Mouse (Mus musculus): ENCODE measurements around the gene Ankrd13d. TPM values are rescaled to one million over a fixed set of nuclear protein-coding genes. Genes with fewer than 3 reads are reported as not detected.

The Ankrd13d gene
- polyA plus RNA-seq, 1 experiment: 18.6 TPM

DNA sequence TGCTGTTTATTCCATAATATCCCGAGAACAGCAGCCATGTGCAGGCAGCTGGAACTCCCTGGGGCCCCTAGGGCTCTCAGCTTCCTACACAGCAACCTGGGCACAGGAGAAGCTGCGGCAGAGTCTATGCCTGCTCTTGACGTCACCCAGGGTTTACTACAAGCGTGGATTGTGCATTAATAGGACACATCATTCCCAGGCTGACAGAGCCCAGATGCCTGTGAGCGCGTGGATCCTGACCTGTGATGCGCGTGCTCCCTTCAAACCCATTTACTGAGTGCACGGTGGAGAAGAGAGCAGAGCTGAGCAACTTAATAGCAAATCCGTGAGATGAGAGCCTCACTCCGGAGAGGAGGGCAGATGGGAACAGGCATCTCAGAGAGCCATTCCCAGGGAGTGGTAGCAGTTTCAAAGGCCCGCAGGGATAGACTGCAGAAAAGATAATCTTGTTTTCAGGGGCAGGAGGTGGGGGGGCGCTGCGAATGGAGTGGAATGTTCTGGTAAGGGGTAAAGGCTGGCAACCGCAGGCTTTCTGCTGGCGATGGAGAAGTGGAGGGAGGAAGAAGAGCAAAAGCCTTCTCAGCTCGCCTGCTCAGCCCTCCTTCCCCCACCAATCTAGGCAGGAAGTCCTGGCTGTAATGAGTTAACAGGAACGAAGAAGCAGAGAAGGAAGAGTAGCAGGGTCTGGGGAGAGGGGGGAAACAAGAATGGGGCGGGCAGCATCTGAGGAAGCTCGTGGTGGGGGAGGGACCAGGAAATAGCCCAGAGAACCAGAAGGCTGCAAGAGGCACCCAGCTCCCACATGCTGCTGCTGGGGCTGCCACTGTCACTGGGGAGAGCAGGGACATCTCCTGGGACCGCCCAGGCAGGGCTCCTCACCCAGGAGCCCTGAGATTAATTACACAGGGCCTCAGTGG is 19.1 kb upstream of the Ankrd13d start:
- DNase-seq (ENCODE audit: low spot score): no peak

- no peak for DNase-seq (ENCODE audit: low spot score)
Measured at GRCm38 (mm10) chr19:4300852-4301734, 18.2 kb upstream of the Ankrd13d start.

DNA sequence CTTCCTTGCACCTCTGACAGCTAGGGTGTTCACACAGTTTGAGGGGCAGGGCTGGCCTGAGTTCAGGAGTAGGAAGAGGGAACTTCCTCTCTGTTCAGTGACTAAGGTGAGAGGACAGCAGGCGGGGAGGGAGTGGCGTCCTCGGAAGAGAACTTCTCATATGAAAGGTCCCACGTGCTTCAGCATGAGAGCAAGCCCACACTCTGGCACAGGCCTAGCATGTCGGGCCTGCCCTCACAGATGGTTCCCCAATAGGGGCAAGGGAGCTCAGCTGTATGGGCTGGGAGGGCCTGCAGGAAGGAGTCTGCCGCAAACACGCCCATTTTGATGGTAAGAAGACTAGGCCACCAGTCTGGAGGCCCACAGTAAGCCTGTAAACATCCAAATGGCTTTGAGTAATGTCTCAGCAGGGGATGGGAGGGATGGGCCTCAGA is 17.4 kb upstream of the Ankrd13d start:
- DNase-seq (ENCODE audit: low spot score): no peak

DNA sequence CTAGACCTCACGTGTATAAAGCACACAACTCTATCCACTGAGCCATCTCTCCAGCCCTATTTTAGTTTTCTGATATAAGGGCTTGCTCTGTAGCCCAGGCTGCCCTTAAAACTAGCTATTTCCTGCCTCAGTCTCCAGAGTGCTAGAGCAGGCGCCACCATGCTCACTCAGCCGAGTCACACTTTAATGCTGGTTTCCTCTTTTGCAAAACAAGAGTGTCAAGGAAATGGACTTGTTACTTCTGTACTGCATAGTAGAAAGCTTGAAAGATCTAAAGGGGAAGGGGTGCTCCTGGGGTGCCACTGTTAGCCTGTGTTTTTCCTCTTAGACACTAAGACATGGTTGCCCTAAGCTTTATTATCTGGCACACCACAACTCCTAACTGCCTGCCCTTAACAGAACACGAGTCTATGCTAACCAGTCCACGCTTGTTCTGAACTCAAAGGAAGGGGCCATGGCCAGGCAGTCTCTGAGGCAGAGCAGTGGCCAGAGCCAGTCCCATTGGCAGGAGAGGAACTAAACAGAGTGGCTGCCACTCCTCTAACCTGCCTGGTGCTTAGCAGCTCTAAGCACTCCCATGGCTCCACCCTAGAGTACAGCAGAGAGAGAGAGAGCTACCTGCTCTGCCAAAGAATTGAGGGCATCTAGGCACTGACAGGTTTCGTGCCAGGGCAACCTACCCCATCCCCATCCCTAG is 16.8 kb upstream of the Ankrd13d start:
- no peak for DNase-seq (ENCODE audit: low spot score)

GRCm38 (mm10) chr19:4299126-4299525 is 16.2 kb upstream of the Ankrd13d start:
- no peak for DNase-seq (ENCODE audit: low spot score)

DNA sequence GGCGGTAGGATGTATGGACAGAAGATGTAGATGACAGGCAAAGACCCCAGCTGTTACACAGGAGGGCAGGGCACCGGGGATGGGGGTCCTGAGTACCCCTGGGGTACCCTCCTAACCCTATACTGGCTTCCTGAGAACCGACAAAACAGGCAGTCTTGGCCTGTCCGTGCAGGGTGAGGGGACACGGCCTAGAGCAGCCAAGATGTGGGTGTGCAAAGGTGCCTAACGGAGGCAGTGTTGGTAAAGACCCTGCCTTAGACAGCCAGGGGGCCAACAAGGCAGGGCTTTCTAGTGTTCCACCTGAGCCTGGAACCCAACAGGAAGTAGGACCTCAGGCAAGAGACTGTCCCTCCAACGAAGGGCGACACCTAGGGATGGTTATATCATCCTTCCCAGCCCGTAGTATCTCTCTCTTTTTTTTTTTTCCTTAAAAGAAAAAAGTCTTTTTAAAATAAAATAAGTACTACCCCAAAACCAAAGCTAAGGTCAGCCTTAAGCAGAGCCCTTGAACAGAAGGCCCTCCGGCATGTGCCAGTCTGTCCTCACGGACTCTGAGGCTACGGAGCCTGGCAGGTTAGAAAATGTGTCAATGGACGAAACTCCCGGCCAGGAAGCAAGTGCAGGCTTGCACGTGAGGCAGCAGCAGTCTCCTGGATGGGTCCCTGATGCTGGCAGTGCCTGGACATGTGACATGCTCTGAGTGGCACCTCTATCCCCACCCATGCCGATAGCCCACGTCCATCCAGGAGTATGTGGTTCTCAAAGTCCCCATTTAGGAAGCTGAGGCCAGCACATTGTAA is 15.6 kb upstream of the Ankrd13d start:
- DNase-seq (ENCODE audit: low spot score): peak; percentile 33

DNA sequence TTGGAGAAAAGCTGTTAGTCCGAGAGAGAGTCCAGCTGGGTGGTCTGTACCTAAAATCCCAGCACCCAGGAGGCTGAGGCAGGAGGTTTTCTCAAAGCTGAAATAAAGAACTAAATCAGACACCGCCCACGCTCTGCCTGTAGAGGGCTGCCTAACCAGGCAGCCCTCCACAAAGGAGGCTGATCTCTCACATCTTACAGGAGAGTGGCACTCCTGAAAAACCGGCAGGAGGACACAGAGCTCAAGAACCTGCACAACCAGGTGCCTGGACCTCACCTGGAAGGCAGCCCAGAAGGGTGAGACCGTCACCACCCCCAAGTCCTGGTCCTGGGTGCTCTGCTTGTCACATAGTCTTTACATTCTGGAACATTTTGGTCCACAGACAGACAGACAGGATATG is 14.9 kb upstream of the Ankrd13d start:
- DNase-seq (ENCODE audit: low spot score): no peak

DNA sequence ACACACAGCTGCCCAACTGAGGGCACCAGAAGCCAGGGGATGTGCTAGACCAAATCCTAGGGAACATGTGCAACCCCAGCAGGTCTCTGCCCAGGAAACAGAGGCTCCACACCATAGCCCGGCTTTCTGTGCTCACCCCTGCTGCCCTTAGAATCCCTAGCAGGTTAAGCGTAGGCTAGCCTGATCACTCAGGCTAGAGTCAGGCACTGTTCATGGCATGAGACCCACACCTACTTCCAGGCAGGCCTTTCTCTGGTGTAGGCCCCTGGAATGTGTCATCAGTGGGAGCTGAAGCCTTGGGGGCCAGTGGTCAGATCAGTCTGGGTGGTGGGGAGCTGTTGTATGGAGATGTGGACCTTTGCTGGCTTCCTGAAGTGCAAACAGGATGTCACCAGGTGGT is 13.7 kb upstream of the Ankrd13d start:
- DNase-seq (ENCODE audit: low spot score): no peak

GRCm38 (mm10) chr19:4295391-4295790 is 12.5 kb upstream of the Ankrd13d start:
- no peak for DNase-seq (ENCODE audit: low spot score)

DNA sequence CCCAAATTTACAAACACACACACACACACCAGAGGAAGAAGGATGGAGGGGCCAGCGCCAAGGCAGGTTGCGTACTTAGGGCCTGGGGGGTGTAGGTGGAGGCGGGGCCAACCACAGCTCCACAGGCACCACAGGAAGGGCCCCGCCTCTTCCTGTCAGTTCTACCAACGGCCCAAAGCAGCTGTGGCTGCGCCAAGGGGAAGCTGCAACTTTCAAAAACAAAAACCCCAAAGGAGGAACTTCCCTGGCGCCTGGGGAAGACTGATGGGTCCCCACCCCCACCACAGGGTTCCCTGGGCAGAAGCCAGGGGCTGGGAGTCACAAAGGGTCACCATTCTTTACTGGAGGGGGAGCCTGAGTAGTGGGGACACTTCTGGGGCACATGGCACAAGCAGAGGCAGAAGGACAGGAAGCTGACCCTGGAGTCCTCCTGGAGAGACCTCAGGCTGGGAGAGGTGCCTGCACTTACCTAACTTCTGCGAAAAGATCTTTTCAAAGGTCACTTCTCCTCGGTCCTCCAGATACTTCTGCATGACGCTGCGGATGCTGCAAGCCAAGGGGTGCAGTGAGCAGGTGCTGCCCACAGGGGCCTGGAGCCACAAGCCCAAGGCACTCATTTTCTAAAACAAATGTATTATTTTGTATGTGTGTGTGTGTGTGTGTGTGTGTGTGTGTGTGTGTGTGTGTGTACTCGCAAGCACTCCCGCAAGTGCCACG is 11.6 kb upstream of the Ankrd13d start:
- DNase-seq (ENCODE audit: low spot score): no peak

DNA sequence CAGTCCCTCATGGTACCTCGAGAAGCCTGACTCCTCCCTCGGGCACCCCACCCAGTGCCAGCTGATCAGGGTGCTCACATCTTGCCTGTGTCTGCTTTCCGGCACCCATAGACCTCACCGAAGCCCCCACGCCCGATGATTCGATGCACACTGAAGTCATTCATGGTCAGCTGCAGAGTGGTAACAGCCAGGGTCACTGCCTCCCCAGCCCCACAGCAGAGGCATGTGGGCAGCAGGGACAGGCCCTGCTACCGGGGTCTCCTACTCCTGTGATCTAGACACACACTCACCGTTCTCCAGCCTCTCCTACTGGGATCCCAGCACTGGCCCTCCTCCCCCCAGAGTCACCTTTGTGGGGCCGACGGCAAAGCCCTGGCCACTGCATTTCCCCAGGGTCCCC is 8.2 kb upstream of the Ankrd13d start:
- no peak for DNase-seq (ENCODE audit: low spot score)

- no peak for DNase-seq (ENCODE audit: low spot score)
Measured at GRCm38 (mm10) chr19:4290749-4291148, 7.8 kb upstream of the Ankrd13d start.

- no peak for DNase-seq (ENCODE audit: low spot score)
Measured at GRCm38 (mm10) chr19:4283653-4284052, 716 bp upstream of the Ankrd13d start.

- no peak for DNase-seq (ENCODE audit: low spot score)
Measured at GRCm38 (mm10) chr19:4280425-4280824, 2.5 kb downstream of the Ankrd13d start.

DNA sequence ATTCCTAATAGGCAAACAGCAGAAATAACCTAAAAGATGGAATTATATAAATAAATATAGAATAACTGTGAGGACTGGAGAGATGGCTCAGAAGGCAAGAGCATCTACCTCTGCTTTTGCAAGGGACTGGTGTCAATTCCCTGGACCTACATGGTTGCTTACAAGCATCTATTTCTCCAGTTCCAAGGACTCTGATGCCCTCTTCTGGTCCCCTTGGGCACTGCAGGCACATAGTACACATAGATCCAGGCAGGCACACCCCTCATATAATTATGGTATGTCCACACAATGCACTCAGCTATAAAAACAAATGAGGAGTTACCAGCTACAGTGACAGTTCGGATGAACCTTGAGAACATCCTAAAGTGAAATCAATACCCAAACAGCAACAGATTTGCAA is 3.5 kb downstream of the Ankrd13d start:
- DNase-seq (ENCODE audit: low spot score): no peak

- no peak for DNase-seq (ENCODE audit: low spot score)
Measured at GRCm38 (mm10) chr19:4270972-4271371, 12.0 kb downstream of the Ankrd13d start.

DNA sequence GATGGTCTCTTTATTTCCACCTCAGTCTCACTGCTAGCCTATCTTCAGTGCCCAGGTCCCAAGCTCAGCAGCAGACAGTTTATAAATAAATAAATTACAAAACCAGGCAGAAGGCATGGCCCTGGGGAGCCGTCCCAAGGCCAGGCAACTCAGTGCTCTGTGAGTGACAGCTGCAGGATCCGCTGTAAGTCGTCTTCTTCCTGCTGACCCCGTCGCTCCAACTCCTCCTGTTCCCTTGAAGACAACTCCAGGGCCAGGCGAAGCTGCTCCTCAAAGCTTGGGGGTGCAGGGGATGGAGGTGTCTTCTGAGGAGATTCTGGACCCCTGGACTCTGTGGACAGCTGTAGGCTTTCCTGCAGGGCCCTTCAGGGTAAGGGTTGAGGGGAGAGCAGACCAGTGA is 12.8 kb downstream of the Ankrd13d start:
- peak; percentile 18 for DNase-seq (ENCODE audit: low spot score)

- peak; percentile 72 for DNase-seq (ENCODE audit: low spot score)
Measured at GRCm38 (mm10) chr19:4268566-4269361, 14.2 kb downstream of the Ankrd13d start, which contains the start of gene Ssh3. Gene Ssh3 (minus strand): TSS chr19:4269180.

DNA sequence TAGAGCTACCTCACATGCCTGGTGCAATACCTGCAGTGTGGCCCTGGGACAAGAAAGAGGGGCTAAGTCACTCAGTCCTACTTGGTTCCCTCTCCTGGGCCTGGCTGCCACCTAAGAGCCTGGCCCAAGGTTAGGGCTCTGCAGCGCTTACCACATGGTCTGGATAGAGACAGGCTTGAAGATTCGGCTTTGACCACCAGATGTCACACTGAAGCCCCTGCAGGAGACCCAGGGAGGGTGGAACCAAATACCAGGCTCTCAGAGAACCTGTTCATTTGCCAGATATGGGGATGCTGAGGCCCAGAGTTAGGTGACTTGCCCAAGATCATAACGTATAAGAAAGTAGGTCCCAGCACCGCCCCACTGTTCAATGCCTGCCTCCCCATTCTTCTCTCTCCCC is 17.0 kb downstream of the Ankrd13d start:
- DNase-seq (ENCODE audit: low spot score): no peak

Data from urinary bladder, adult 2 months (tissue).